Mouse (Mus musculus) cerebellum, adult 11-12 months (tissue): ENCODE measurements around the gene Kcnip3.

Experiments used
- DNase-seq: peaks from one replicate; pipeline ENCODE4 v3.0.0; 2022

Gene Kcnip3

GRCm38 (mm10) chr2:127462314-127462713 is 59.6 kb downstream of the Kcnip3 start:
- DNase-seq: peak; percentile 65

GRCm38 (mm10) chr2:127461351-127461750 is 60.5 kb downstream of the Kcnip3 start:
- no peak for DNase-seq

DNA sequence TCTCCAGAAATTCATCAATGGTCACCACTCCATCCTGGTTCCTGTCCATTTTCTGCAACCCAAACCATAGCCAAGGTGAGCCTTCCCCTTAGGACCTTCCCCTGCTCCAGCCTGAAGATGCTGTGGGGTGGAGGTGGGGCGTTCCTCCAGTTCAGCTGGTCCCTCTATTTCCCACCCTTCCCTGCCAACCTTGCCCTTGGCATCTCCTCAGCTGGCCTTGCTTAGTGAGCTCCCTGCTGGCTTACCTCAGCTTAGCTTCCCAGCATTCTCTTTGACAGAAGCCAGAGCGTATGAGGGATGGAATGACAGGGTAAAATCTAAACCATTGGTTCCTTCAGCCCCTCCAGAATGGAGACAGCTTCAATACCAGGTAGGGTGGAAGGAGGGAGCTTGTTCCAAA is 62.6 kb downstream of the Kcnip3 start:
- no peak for DNase-seq

GRCm38 (mm10) chr2:127453764-127454163 is 68.1 kb downstream of the Kcnip3 start:
- peak; percentile 62 for DNase-seq

GRCm38 (mm10) chr2:127453141-127453540 is 68.8 kb downstream of the Kcnip3 start:
- no peak for DNase-seq

DNA sequence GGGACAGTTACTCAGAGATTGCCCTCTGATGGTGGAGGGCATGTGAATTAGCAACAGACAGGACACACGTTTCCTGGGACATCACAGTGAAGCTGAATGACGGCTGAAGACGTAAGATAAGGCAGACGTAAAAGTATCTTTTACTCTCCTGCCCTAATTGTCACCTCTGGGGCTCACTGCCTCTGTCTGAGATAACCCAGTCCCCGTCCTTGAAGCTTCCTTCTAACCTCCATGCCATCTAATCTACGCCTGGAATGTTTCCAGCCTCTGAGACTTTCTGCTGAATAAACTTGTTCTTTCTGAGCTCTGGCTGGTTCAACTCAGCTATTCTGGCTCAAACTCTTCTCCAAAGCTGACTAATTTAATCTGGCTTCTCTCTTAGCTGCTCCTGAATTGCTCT is 70.1 kb downstream of the Kcnip3 start:
- no peak for DNase-seq

DNA sequence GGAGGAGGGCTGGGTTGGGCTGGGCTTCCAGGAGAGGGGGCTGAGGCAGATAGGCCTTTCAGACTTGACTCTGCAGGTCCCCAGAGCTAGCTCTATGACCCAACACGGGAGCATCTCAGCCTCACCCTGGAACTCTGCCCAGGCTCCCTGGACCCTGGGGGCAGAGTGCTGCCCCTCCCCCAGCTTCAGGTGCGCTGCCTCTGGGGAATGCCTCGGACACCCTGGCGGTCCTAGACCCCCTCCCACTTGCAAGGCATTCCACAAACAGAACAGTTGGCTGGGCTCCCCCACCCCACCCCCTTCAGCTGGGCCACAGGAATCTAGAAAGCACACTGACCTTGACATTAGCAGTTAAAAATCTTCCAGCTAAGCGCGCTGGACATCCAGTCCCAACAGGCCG is 72.2 kb downstream of the Kcnip3 start:
- DNase-seq: no peak

DNA sequence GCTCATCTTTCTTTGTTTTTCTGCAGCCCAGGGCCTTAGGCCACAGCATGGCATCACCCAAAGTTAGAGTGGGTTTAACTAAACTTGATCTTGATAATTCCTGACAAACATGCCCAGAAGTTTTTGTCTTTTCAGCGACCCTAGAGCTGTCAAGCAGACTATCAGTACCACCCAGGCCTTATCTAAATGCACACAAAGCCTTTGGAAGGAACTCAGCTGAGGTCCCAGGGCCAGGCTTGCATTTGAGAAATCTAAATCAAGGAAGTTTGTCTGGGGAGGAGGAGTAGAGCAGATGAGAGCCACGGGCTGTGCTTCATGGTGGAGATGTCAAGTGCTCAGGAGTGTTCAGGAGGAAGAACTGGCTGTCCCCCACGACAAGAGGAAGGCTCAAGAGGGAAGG is 75.0 kb downstream of the Kcnip3 start:
- no peak for DNase-seq

DNA sequence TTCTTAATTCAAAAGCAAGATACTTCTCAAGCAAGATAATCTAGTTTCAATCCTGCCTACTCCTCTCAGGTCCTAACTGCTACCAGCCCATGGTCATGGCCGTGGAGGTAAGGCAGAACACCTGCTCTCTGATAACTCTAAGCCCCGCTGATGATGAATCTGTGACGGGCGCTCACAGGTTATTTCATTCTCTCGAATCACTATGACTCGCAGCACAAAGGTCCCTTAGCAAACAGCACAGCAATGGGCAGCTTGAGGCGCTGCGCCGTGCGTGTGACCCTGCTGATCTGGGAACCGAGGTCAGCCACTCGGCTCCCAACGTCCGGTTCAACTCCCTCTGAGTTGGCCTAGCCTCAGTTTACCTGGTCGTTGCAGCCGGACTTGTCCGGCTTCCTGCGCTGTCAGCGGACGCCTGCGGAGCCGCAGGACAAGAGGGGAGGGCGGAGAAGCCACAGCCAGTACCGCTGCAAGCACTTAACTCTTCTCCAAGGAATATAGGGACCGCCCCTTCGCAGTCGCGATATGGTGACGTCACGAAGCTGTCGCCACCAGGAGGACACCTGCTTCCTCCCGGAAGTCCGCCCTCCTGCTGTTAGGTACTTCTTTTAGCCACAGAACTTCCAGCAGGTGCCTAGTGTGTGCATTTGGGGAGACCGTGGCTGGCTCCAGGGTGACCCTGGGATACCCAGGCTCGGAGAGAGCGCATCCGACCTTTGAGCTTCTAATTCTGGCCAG is 77.7 kb downstream of the Kcnip3 start, which contains the start of gene Fahd2a:
Fahd2a (minus strand) TSS at position 511 of the 735 bp plus-strand sequence.
- peak; percentile 90 for DNase-seq

DNA sequence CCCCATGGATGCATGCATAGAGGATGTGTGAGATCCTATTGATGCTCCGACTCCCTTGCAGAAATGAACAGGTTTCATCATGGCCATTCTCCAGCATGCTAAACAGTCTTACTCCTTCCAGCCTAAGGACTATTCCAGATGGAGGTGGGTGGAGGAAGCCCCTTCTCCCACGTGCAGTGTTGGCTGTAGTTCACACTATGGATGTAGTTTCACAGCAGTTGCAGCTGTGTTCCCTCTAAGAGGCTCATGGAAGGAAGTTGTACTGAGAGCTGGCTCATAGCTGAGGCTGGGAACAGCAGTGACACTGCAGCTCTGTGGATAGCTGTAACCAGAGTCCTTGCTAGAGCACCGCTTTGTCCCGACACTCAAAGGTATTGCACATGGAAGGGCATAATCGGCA is 84.2 kb downstream of the Kcnip3 start:
- no peak for DNase-seq

DNA sequence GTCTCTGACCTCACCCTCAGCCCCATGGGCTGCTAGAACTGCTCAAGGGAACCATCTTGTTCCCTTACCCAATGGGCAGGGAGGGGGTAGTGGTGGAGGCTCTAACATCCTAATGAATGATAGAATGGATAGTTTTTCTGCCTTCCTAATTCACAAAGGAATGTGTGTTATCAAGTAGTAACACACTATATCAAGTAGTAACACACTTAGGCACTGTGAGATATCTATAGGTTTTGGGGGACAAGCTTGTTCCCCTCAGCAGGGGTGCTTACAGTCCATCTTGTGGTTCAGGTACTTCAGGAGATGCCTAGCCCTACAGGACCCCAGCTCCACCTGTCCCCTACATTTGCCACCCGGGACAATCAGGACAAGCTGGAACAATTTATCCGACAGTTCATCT is 86.3 kb downstream of the Kcnip3 start:
- no peak for DNase-seq

DNA sequence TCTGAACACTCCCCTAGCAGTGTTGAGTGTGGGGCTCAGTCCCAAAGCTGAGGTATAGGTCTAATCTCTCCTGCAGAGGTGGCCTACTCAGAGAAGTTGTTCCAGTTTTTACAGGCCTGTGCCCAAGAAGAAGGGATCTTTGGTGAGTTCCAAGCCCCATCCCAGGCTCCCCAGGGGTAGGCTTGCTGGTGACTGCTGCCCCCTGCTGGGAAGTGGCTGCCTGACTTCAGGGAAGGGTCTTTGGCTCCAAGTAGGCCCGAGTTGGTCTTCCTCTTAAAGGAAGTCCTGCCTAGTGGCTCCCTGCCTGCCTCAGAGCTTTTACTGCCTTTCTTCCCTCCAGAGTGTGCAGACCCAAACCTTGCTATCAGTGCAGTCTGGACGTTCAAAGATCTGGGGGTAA is 86.8 kb downstream of the Kcnip3 start:
- DNase-seq: no peak

- DNase-seq: no peak
Observed at GRCm38 (mm10) chr2:127433487-127434295, 88.2 kb downstream of the Kcnip3 start.

DNA sequence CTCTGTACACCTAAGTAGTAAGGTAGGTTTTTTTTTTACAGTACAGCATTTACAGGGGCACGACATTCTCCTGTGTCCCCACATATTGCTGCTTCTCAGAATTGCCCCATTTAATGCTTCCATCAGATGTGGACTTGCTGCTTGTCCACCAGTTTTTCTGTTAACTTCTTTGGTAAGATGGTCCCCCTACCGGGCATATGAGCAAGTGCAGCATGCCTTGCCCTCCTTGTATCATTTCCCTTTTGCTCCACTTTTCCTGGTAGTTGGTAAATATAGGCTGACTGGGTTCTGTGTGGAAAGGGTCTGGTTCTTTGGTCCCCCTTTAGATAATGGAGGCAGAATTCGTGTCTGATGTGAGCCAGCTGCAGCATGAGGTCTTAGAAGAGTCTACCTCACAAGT is 91.7 kb downstream of the Kcnip3 start:
- DNase-seq: no peak

- DNase-seq: no peak
Observed at GRCm38 (mm10) chr2:127424977-127425376, 96.9 kb downstream of the Kcnip3 start, which contains the start of gene Gpat2. Gpat2 (plus strand) TSS chr2:127425199.

GRCm38 (mm10) chr2:127418266-127418970 is 103.5 kb downstream of the Kcnip3 start:
- DNase-seq: no peak

- DNase-seq: no peak
Observed at GRCm38 (mm10) chr2:127416706-127417105, 105.2 kb downstream of the Kcnip3 start.

- no peak for DNase-seq
Observed at GRCm38 (mm10) chr2:127415806-127416205, 106.1 kb downstream of the Kcnip3 start.

DNA sequence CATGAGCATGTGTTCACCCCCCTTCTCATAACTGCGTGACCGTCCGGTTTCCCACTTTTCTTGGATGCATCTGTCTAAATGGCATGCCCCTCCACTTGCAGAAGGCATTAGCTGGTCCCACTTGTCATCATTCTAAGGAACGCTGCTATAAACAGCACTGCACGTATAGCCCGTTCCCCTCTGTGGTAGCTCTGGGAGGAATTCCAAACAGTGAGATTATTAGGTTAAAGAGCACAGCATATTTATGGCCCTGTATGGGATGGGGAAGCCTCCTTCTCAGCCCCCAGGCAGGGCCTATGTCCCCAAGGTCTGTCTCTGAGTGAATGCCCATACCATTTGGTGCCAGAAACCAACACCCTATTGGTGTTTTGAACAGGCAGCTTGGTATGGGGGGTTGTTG is 110.8 kb downstream of the Kcnip3 start:
- no peak for DNase-seq
